Mouse (Mus musculus): ENCODE results near the gene Ksr2. TPM values are rescaled to one million over a fixed set of nuclear protein-coding genes. Genes with fewer than 3 reads are reported as not detected.
"Not testable (repeated sequence)": the region's sequence is repeated elsewhere in the genome, so short reads cannot be mapped to it uniquely, and the experiment has no call there.

Gene Ksr2
- total RNA-seq, 2 experiments from 2014 or later: 40.3 to 44.6 TPM

DNA sequence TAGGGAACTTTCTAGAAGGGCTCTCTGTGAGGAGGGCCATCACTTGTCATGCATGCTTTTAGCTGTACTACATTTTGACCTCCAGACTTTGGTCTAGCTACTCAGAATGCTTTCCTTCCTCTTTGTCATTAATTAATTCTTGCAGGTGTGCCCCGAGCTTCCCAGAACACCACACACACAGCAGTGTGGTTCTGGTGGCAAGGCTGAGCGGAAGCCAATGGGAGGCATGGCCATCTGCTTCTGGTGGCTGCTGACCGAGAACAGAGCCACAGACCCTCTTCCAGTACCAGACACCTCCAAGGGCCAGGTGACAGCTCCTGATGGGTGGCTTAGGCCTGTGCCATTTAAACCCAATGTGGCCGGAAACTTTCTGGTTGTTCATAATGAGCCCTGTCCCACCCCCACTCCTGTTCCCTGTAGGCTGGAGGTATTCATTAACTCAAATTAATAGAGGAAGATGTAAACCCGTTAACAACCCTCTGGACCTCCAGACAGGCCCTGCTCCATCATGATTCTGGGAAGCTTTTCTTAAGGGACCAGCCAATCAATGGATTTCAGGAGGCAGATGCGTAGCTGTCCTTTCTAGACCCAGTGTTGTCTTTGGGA lies 155.5 kb downstream of the Ksr2 start:
- TF ChIP-seq CTCF (conservative IDR thresholded peaks at IDR 0.05): no peak
- no peak overlapping the region for H3K4me3 ChIP-seq
- no peak overlapping the region for H3K27ac ChIP-seq
- DNase-seq (ENCODE audit: low spot score in 2 of 2): no peak

DNA sequence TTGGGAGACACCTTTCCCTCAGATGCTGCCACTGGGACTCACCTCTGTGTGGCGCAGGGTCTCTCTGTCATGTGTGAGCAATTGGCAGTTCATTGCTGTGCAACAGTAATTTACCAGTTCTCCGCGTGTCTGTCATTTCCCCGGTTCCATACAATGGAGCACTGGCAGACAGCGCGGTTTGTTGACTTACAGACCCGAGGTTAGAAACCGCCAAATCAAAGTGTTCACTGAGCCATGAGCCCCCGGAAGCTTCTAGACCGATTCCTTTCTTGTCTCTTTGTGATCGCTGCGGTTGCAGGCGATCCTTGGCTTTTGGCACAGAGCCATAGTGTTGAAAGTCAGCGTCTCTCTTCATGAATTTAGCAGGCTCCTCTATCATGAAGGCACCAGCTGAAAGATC lies 158.6 kb downstream of the Ksr2 start:
- no peak for TF ChIP-seq CTCF (conservative IDR thresholded peaks at IDR 0.05)
- Histone ChIP-seq H3K27ac (peak overlapping the region; percentile 43), H3K4me3 (no peak overlapping the region)
- DNase-seq (ENCODE audit: low spot score in 2 of 2): no peak

DNA sequence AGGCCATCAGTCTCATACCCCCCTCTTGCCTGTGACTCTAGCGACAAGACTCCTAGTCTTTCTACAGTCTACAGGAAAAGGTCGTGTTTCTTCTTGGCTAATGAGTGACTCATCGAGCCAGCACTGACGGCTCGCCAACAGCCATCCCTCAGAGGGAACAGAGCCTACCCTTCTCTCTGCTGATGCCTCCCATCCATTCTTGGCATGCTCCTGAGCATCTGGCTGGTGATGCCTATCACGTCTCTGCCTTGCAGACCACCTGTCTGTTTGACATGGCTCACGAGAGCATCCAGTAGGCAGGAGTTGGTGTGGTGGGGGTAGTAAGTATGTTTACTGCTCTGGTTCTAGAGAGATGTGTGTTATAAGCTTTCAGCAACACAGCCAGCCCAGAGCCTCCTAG lies 161.1 kb downstream of the Ksr2 start:
- peak; percentile 48 to 68 for DNase-seq (ENCODE audit: low spot score in 2 of 2)
- TF ChIP-seq CTCF (conservative IDR thresholded peaks at IDR 0.05): no peak
- Histone ChIP-seq H3K4me3 (no peak overlapping the region), H3K27ac (peak overlapping the region; percentile 85)

DNA sequence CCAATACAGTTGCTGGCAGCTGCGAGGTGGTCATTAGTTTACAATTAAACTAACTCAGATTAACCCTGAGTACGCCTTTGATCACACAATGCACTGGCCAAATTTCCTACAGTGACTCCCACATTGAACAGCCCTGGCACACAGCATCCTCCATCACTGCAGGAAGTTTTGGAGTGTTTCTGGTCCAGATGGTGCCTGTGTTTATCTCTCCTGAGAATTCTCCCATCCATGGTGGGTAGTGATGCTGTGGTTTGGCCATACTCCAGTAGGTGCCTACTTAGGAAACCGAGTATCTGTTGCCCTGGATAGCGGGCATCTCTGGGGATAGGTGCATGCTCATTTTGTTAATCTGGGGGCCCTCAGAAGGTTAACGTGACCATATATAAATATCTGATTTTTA lies 163.8 kb downstream of the Ksr2 start:
- TF ChIP-seq CTCF (conservative IDR thresholded peaks at IDR 0.05): no peak
- H3K4me3 ChIP-seq: no peak overlapping the region
- peak overlapping the region; percentile 85 for H3K27ac ChIP-seq
- DNase-seq (ENCODE audit: low spot score in 2 of 2): peak; percentile 32 to 47

DNA sequence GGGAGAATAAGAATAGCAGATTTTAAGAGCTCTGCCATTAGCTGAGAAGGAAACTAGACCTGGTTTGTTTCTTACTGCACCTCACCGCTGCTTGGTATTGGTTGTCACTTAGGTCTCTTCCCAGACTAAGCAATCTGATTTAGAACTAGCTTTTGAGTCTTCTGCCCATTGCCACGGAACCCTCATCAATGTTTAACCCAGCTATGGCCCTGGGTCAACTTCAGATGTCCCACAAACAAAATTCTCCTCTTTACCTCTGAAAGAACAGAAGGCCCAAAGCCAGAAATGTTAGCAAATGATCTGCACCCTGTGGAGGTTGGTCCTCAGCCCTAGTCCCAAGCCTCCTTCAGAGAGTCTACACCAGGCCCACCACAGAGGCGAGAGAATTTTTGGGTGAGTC lies 167.9 kb downstream of the Ksr2 start:
- no peak for DNase-seq (ENCODE audit: low spot score in 2 of 2)
- Histone ChIP-seq H3K27ac (no peak overlapping the region), H3K4me3 (no peak overlapping the region)
- TF ChIP-seq CTCF (conservative IDR thresholded peaks at IDR 0.05): no peak

DNA sequence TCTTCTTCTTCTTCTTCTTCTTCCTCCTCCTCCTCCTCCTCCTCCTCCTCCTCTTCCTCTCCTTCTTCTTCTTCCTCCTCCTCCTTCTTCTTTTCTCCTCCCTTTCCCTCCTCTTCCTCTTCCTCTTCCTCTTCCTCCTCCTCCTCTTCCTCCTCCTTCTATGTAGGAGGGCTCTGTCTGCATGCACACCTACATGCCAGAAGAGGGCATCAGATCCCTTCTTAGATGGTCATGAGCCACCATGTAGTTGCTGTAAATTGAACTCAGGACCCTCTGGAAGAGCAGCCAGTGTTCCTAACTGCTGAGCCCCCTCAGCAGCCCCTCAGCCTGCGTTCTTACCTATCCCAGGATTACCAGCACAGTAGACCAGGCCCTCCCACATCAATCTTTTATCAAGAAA lies 170.6 kb downstream of the Ksr2 start:
- peak; percentile 52 for TF ChIP-seq CTCF (conservative IDR thresholded peaks at IDR 0.05)
- Histone ChIP-seq H3K4me3 (no peak overlapping the region), H3K27ac (no peak overlapping the region)
- DNase-seq (ENCODE audit: low spot score in 2 of 2): no peak

DNA sequence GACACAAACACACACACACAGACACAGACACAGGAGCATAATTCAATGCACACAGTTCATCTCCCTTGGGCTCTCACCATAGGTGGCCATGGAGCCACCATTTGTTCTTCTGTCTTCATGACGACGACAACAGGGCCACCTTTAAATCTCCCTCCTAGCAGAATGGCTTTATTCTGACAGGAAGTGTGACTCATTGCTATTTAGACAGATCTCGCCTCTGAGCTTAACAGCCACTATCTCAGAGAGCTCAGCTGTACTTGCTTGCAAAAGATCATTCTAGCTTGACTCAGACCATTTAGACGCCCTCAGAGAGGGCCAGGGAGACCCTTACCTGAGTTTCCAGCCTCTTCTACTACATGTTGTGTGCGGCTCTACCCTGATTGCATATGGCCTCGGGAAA lies 175.5 kb downstream of the Ksr2 start:
- no peak for TF ChIP-seq CTCF (conservative IDR thresholded peaks at IDR 0.05)
- Histone ChIP-seq H3K27ac (peak overlapping the region; percentile 55; the same call in 1 of the 2 replicates), H3K4me3 (no peak overlapping the region)
- DNase-seq (ENCODE audit: low spot score in 2 of 2): no peak

DNA sequence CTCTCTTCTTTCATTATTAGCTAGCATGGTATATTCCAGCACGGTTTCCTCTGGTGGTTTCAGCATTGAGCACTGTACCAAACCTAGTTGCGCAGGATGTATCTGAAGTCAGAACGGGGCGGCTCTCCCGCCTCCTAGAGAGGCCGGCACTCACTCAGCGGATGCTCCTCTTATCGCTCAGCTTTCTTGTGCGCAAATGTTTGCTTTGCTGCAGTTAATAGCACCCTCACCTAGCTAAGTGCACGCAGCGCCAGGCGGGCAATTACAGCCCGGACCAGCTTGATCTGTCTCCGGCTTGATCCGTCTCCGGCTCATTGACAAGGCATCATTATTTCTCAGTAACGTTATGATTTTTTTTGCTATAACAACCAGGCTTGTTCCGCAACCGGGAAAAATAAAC lies 179.5 kb downstream of the Ksr2 start:
- no peak overlapping the region for H3K4me3 ChIP-seq
- no peak overlapping the region for H3K27ac ChIP-seq
- no peak for DNase-seq (ENCODE audit: low spot score in 2 of 2)
- TF ChIP-seq CTCF (conservative IDR thresholded peaks at IDR 0.05): no peak

DNA sequence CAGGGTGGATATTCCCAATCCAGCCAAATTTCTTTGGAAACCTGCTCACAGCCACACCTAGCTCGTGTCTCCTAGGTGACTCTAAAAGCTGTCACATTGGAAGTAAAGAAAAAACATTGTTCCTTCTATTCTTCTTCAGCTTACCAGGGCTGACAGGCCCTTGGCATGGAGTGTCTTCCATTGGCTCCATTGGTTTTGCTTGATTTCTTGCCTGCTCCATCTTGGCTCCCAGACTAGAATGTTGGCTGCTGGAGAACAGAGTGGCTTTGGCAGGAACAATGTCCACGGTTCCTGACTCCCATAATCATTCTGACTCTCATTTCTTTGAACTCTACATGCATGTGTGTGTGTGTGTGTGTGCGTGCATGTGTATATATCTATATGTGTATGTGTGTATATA lies 183.0 kb downstream of the Ksr2 start:
- no peak for DNase-seq (ENCODE audit: low spot score in 2 of 2)
- TF ChIP-seq CTCF (conservative IDR thresholded peaks at IDR 0.05): no peak
- no peak overlapping the region for H3K4me3 ChIP-seq

DNA sequence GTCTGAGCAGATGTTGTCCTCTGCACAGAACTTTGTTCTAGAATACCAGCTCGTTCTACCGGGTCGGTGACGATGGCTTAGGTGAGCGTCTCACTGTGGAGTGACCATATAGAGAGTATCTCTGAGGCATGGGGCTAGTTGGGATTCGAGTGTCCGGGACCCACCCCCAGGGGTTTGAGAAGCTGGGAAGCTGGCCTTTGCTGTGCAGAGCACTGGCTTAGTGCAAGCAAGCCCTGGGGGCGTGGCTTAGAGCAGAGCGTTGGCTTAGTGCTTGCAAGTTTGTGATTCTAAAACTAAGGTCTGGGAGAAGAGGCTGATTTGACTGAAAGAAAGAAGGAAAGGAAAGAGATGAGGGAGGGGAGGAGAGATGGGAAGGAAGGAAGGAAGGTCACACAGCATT lies 188.2 kb downstream of the Ksr2 start:
- DNase-seq (ENCODE audit: low spot score in 2 of 2): no peak
- no peak for TF ChIP-seq CTCF (conservative IDR thresholded peaks at IDR 0.05)
- no peak overlapping the region for H3K27ac ChIP-seq
- no peak overlapping the region for H3K4me3 ChIP-seq

More for the DNA sequence above, 183.0 kb downstream of the Ksr2 start:
- no peak overlapping the region for H3K27ac ChIP-seq

DNA sequence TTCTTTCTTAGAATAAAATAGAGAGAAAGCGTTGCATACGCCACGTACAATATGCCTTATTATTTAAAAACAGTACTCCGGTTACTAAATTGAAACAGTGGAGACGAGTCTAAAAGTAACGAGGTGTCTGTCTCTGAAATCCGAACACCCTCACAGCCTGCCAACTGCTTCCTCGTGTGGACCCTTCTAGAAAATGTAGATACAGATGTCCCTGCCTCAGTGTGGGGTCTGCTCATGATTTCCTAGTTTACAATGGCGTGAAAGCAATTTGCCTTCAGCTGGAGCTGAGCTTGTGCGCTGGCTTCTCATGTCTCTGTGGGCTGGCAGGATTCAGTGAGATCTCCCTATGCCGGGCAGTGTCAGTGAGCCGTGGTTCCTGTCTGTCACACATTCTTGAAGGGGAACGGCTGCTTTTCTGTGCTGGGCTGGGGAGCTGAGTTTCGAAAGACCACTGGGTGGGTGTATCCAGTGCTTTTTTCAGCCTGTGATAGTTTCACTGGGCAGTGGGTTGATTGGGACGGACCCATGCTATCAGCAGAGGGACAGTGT lies 194.0 kb downstream of the Ksr2 start:
- H3K27ac ChIP-seq: no peak overlapping the region
- no peak for DNase-seq (ENCODE audit: low spot score in 2 of 2)

DNA sequence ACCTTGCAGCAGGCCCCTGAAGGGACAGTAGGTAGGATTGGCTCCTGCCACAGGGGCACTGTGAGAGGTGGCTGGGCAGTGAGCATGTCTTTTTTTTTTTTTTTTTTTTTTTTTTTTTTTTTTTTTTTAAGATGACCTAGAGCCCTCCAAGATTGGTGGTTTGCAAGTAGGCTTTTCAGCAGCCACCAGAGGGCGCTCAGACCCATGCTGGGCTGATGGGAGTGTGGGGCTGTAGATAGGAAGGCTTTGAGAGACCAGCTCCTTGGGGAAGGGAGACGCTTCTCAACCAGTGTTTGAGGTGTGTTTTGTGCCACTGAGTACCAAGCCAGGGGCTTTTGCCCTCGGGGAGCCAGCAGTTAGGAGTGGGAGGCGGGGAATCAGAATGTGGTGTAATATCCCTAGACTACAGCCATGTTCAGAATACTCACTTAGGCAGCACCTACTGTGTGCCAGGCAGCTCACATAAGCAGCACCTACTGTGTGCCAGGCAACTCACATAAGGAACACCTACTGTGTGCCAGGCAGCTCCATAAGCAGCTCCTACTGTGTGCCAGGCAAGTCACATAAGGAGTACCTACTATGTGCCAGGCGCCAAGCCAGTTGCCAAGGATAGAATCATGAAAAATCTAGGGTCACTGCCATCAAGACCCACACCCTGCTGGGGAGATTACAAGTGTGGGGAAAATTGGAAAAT lies 200.7 kb downstream of the Ksr2 start:
- Histone ChIP-seq H3K27ac (no peak overlapping the region), H3K4me3 (no peak overlapping the region)
- peak; percentile 57 to 69 for DNase-seq (ENCODE audit: low spot score in 2 of 2)
- peak; percentile 85 for TF ChIP-seq CTCF (conservative IDR thresholded peaks at IDR 0.05)

More for the DNA sequence above, 194.0 kb downstream of the Ksr2 start:
- no peak overlapping the region for H3K4me3 ChIP-seq
- TF ChIP-seq CTCF (conservative IDR thresholded peaks at IDR 0.05): no peak

DNA sequence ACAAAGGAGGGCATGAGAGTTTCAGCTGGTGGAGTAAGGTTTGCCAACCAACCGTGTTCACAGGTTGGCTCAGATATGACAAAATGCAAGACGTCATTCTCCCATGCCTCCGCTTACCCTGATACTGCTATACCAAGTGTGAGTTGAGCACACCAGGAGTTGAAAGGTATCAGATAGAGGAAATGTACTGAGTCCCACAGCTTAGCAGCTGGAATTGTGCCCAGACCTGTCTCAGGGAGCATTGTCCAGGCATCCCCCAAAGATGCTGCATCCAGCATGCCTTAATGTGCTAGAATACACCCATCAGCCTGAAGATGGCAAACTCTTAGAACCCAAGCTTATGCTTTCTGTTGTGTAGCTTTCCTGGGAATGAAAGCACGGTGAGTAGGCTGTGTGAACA lies 206.5 kb downstream of the Ksr2 start:
- no peak for DNase-seq (ENCODE audit: low spot score in 2 of 2)
- no peak for TF ChIP-seq CTCF (conservative IDR thresholded peaks at IDR 0.05)
- no peak overlapping the region for H3K27ac ChIP-seq
- H3K4me3 ChIP-seq: no peak overlapping the region

DNA sequence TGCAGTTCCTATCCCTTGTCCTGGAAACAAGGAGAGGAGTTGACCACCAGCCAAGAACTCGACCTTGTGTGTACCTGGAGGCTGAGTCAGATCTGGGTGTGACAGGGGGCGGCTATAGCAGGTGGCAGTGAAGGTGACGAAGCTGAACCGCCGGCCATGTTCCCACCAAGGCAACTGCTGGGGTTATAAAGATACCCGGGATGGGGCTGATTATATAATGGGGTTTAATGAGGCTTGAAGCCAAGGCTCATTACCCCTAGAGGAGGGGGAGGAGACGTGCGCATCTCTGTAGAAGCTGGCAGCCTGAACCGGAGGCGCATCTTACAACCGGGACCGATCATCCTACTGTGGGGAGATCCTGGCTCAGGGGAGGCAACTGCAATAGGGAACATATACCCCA lies 208.4 kb downstream of the Ksr2 start:
- Histone ChIP-seq H3K4me3 (no peak overlapping the region), H3K27ac (peak overlapping the region; percentile 39; the same call in 1 of the 2 replicates)
- no peak for TF ChIP-seq CTCF (conservative IDR thresholded peaks at IDR 0.05)
- DNase-seq (ENCODE audit: low spot score in 2 of 2): peak in 1 of 2 experiments; percentile 39

DNA sequence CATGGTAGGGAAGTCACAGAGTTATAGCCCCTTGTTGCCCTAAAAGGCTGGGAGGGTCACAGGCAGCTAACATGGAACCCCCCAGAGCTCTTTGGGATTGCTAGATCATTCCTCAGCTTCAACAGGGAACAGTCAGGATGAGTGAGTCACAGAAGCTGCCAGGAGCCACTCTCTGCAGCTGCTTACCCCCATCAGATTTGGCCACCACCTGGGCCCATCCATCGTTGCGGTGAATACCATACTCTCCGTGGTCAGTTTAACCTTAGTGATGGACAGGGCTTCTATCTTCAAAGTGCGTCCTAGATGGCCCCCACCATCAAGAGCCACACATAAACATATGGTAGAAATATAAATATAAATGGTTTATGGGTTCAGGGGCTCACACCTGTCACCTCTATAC lies 209.4 kb downstream of the Ksr2 start:
- not testable (repeated sequence) for H3K27ac ChIP-seq; DNase-seq (ENCODE audit: low spot score in 2 of 2); H3K4me3 ChIP-seq
